Mouse (Mus musculus): Measurements from ENCODE around the gene Nkx2-5. TPM values are rescaled to one million over a fixed set of nuclear protein-coding genes. Genes with fewer than 3 reads are reported as not detected.

The Nkx2-5 gene
- polyA plus RNA-seq (2011; ENCODE audit: insufficient read length, low read depth, missing spikeins): not detected in 2 replicates

DNA sequence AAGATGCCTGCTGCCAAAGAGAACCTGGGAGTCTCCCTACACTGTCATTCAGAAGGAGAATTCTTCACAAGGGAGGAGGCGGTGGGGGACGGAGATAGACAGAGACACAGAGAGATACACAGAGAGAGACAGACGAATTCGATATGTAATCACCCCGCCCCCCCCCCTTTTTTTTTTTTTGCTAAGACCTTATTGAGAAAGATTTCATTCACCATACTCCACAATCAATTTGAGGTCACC, at the start of gene Nkx2-5:
Gene Nkx2-5, minus strand, starts transcription at position 101 of the 240 bp plus-strand sequence.
- Histone ChIP-seq H3K4me1 (ENCODE audit: control insufficient read depth, insufficient read depth, low read length) (peaks cover 6% of the 10 kb centered on the region; the same call in 1 of the 2 replicates), H3K27ac (ENCODE audit: insufficient read depth, low read length) (no peak within 1 kb of the TSS), H3K4me3 (ENCODE audit: insufficient read depth, low read length) (no peak within 1 kb of the TSS)
- no peak for TF ChIP-seq CTCF (IDR thresholded peaks at IDR 0.05; ENCODE audit: borderline replicate concordance, insufficient read depth, low read length)
- no peak for TF ChIP-seq POLR2A (IDR thresholded peaks at IDR 0.05; ENCODE audit: low read depth, low read length)

- Histone ChIP-seq H3K4me1 (ENCODE audit: control insufficient read depth, insufficient read depth, low read length) (peaks cover 6% of the 10 kb centered on the region; the same call in 1 of the 2 replicates), H3K4me3 (ENCODE audit: insufficient read depth, low read length) (no peak overlapping the region), H3K27ac (ENCODE audit: insufficient read depth, low read length) (no peak overlapping the region)
- TF ChIP-seq CTCF (IDR thresholded peaks at IDR 0.05; ENCODE audit: borderline replicate concordance, insufficient read depth, low read length): no peak
- no peak for TF ChIP-seq POLR2A (IDR thresholded peaks at IDR 0.05; ENCODE audit: low read depth, low read length)
Observed at GRCm38 (mm10) chr17:26894342-26894741, 49.5 kb upstream of the Nkx2-5 start.

DNA sequence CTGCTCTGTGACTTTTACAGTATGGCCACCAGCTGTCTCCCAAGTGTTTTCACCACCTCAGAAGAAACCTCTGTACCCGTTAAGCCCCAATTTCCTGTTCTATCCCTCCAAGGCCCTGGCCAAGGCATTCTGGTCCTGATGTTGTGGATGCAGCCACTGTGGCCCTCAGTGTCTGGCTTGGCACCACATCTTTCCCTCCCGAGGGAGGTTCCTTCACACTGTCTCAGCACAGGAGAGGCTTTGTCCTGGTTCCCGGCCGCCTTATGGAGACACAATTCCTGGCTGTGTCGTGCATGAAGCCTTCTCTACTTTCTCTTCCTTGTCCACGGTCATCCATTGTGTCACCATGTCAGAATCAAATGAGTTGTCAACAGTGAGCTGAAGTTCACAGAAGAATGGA, 48.7 kb upstream of the Nkx2-5 start:
- no peak overlapping the region for H3K4me3 ChIP-seq (ENCODE audit: insufficient read depth, low read length)
- H3K27ac ChIP-seq (ENCODE audit: insufficient read depth, low read length): no peak overlapping the region
- H3K4me1 ChIP-seq (ENCODE audit: control insufficient read depth, insufficient read depth, low read length): peaks cover 6% of the 10 kb centered on the region; the same call in 1 of the 2 replicates
- TF ChIP-seq CTCF (IDR thresholded peaks at IDR 0.05; ENCODE audit: borderline replicate concordance, insufficient read depth, low read length) (no peak), POLR2A (IDR thresholded peaks at IDR 0.05; ENCODE audit: low read depth, low read length) (no peak)

GRCm38 (mm10) chr17:26892635-26893375, 48.0 kb upstream of the Nkx2-5 start:
- Histone ChIP-seq H3K27ac (ENCODE audit: insufficient read depth, low read length) (no peak overlapping the region), H3K4me1 (ENCODE audit: control insufficient read depth, insufficient read depth, low read length) (peaks cover 8% of the 10 kb centered on the region; the same call in 1 of the 2 replicates), H3K4me3 (ENCODE audit: insufficient read depth, low read length) (no peak overlapping the region)
- no peak for TF ChIP-seq POLR2A (IDR thresholded peaks at IDR 0.05; ENCODE audit: low read depth, low read length)
- no peak for TF ChIP-seq CTCF (IDR thresholded peaks at IDR 0.05; ENCODE audit: borderline replicate concordance, insufficient read depth, low read length)

DNA sequence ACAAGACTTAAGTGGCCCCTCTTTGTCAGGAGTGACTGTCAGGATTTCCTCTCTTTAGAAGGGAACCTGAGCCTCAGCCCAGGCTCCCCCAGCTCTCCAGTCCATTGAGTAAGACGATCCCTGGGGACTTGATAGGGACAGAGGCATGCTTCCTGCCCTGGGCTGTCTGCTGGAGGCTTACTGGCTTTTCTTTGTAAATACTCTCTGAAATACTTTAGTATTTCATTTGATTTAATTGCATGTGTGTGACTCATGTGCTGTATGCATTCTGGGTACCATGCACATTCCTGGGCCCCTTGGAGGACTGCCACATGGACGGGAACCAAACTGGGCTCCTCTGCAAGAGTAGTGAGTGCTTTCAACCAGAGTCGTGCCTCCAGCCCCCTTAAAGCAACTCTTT, 43.1 kb upstream of the Nkx2-5 start:
- TF ChIP-seq CTCF (IDR thresholded peaks at IDR 0.05; ENCODE audit: borderline replicate concordance, insufficient read depth, low read length): no peak
- no peak for TF ChIP-seq POLR2A (IDR thresholded peaks at IDR 0.05; ENCODE audit: low read depth, low read length)
- H3K27ac ChIP-seq (ENCODE audit: insufficient read depth, low read length): peak overlapping the region; percentile 37
- H3K4me3 ChIP-seq (ENCODE audit: insufficient read depth, low read length): no peak overlapping the region
- peaks cover 5% of the 10 kb centered on the region for H3K4me1 ChIP-seq (ENCODE audit: control insufficient read depth, insufficient read depth, low read length)

- peaks cover 5% of the 10 kb centered on the region for H3K4me1 ChIP-seq (ENCODE audit: control insufficient read depth, insufficient read depth, low read length)
- TF ChIP-seq CTCF (IDR thresholded peaks at IDR 0.05; ENCODE audit: borderline replicate concordance, insufficient read depth, low read length) (peak; percentile 94), POLR2A (IDR thresholded peaks at IDR 0.05; ENCODE audit: low read depth, low read length) (peak; percentile 51; the same call in 1 of the 2 replicates)
- peak overlapping the region; percentile 23 for H3K4me3 ChIP-seq (ENCODE audit: insufficient read depth, low read length)
- H3K27ac ChIP-seq (ENCODE audit: insufficient read depth, low read length): no peak overlapping the region
Observed at GRCm38 (mm10) chr17:26886047-26886749, 41.4 kb upstream of the Nkx2-5 start.

DNA sequence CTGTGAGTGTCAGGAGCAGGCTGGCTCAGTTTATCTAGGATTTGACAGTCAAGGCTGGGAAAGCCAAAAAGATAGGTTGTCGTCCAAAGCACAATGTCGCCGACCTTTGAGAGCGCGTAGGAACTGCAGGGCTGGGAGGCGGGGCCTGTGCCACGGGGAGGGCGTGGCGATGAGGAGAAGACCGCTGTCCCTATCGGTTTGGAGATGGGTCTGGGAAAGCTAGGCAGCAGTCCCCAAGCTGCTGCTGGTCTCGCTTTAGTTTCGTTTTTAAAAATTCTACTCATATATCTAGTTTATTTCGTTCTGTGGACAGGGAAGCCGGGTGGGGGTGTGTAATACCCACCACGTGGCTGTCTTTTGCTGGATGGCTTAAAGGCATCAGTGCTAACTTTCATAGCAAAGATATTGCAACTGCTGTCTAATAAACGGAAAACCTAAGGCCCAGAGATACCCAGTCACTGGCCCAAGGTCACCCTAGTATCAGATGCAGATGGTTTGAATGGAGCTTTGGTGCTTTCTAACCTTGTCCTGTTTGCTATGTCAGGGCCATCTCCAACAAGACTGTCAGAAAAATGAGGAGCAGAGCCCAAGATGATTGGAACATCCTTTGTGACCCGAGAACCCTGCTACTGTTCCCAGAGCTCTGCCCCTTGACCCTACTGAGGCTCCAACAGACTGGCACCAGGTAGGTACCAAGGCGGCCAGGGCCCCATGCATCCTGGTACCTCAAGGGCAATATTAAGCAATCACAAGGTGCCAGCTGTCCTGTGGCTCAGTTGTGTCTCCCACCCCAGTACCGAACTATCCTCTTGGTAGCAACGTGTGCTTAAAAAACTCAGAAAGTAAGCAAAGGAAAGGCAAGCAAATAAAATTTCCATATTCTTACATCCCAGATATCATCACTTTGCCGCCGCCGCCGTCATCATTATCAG, 40.5 kb upstream of the Nkx2-5 start:
- Histone ChIP-seq H3K4me1 (ENCODE audit: control insufficient read depth, insufficient read depth, low read length) (peaks cover 5% of the 10 kb centered on the region), H3K27ac (ENCODE audit: insufficient read depth, low read length) (no peak overlapping the region), H3K4me3 (ENCODE audit: insufficient read depth, low read length) (peak overlapping the region; percentile 37)
- TF ChIP-seq POLR2A (IDR thresholded peaks at IDR 0.05; ENCODE audit: low read depth, low read length) (no peak), CTCF (IDR thresholded peaks at IDR 0.05; ENCODE audit: borderline replicate concordance, insufficient read depth, low read length) (peak; percentile 36; the same call in 1 of the 2 replicates)

DNA sequence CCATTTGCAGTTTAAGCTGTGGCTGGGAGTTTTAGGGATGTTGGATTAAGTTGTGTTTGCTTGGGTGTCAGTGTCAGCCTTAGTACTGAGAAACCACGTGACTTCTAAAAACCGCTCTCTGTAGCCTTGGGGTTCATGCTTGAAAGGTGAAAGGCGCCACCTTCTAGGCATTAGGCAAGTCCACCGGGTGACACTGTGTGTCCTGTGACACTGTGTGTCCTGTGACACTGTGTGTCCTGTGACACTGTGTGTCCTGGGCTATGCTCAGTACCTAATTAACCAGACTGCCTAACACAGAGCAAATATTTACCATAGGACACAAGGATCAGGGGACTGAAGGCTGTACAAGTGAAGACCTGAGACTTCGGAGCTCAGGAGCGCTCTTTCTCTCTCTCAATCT, 38.8 kb upstream of the Nkx2-5 start:
- H3K27ac ChIP-seq (ENCODE audit: insufficient read depth, low read length): no peak overlapping the region

DNA sequence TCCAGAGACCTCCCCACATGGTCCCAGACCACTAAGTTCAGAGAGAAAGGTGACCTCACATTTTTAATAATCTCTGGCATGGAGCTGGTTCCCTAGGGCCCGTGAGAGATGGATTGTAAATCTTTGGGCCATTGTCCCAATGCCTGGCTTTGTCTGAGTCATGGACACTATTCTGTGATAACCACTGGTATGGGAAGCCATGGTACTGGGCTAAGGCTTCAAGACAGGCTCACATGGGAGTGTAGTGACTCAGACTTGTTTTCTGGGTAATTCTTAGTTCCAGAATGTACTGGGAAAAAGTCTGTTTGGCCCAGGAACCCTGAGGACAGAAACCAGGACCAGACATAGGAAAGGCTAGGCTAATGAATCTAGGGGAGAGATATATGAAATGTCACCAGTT, 37.9 kb upstream of the Nkx2-5 start:
- Histone ChIP-seq H3K27ac (ENCODE audit: insufficient read depth, low read length) (no peak overlapping the region), H3K4me3 (ENCODE audit: insufficient read depth, low read length) (no peak overlapping the region), H3K4me1 (ENCODE audit: control insufficient read depth, insufficient read depth, low read length) (peaks cover 3% of the 10 kb centered on the region)
- TF ChIP-seq CTCF (IDR thresholded peaks at IDR 0.05; ENCODE audit: borderline replicate concordance, insufficient read depth, low read length) (no peak), POLR2A (IDR thresholded peaks at IDR 0.05; ENCODE audit: low read depth, low read length) (no peak)

More for the DNA sequence above, 38.8 kb upstream of the Nkx2-5 start:
- no peak for TF ChIP-seq POLR2A (IDR thresholded peaks at IDR 0.05; ENCODE audit: low read depth, low read length)
- no peak for TF ChIP-seq CTCF (IDR thresholded peaks at IDR 0.05; ENCODE audit: borderline replicate concordance, insufficient read depth, low read length)
- H3K4me3 ChIP-seq (ENCODE audit: insufficient read depth, low read length): no peak overlapping the region
- H3K4me1 ChIP-seq (ENCODE audit: control insufficient read depth, insufficient read depth, low read length): peaks cover 5% of the 10 kb centered on the region

All from embryonic fibroblast, embryonic 13.5 days (primary cell).